In genomic region chr2:178192881-178193280, GRCm38 (mm10) we compare ENCODE assay signal across 14 mouse cellular contexts.
DNase-seq lines count a peak whose midpoint lies in the region; ATAC-seq and TF ChIP-seq lines count a peak whose summit lies in the region.
"Had no signal": no experiment of that assay in that cellular context is flagged by ENCODE, and none has a peak within 500 bp of the region (broad histone marks: within the 10 kb centered on the region; RNA-seq: fewer than 3 reads in every experiment).

No protein-coding gene starts in this region.

- H3K9ac ChIP-seq in kidney, embryonic 14.5 days (ENCODE audit: low read depth, low read length): no peak overlapping the region
- H3K9ac ChIP-seq: heart, embryonic 13.5 days; intestine, embryonic 15.5 days had no signal

- peak overlapping the region; percentile 69 for H3K27ac ChIP-seq in cerebellum, adult 2 months (ENCODE audit: insufficient read depth, low read length)
- no peak overlapping the region for H3K27ac ChIP-seq in kidney, embryonic 14.5 days (ENCODE audit: low read depth, low read length)
- H3K27ac ChIP-seq: gastrocnemius, adult 2 months; heart, embryonic 13.5 days; intestine, embryonic 15.5 days had no signal

- peak; percentile 59 for DNase-seq in cerebellum, adult 2 months
- DNase-seq in right cerebral cortex, postnatal 10 days (ENCODE audit: low spot score in 2 of 2): peak; percentile 72 to 75
- no peak for DNase-seq in right cerebral cortex, postnatal 36 days (ENCODE audit: low spot score in 2 of 2)
- peak; percentile 33 for DNase-seq in layer of hippocampus, adult 9-11 months
- DNase-seq in lung, postnatal 10 days: no peak
- no peak for DNase-seq in kidney, postnatal 14 days
- DNase-seq: adrenal gland, adult 2 months; gastrocnemius, adult 2 months; liver had no signal

- no peak overlapping the region for H3K4me3 ChIP-seq in cerebellum, adult 2 months (replicated peaks; ENCODE audit: insufficient read depth, low read depth, low read length)
- H3K4me3 ChIP-seq in kidney, embryonic 14.5 days (ENCODE audit: low read length): no peak overlapping the region
- H3K4me3 ChIP-seq: gastrocnemius, adult 2 months; heart, embryonic 13.5 days; intestine, embryonic 15.5 days had no signal

- peaks cover 63% of the 10 kb centered on the region for H3K4me1 ChIP-seq in cerebellum, adult 2 months (ENCODE audit: control insufficient read depth, insufficient read depth, low read length)
- no peaks in the 10 kb centered on the region for H3K4me1 ChIP-seq in kidney, embryonic 14.5 days (ENCODE audit: control insufficient read depth, insufficient read depth, low read length)
- H3K4me1 ChIP-seq: intestine, embryonic 15.5 days had no signal

- H3K9me3 ChIP-seq in kidney, embryonic 14.5 days (ENCODE audit: control insufficient read depth, low read length): no peaks in the 10 kb centered on the region
- H3K9me3 ChIP-seq: heart, embryonic 13.5 days; intestine, embryonic 15.5 days had no signal

- no peaks in the 10 kb centered on the region for H3K27me3 ChIP-seq in cerebellum, adult 2 months (ENCODE audit: control insufficient read depth, insufficient read depth, low read length)
- H3K27me3 ChIP-seq in kidney, embryonic 14.5 days (ENCODE audit: control insufficient read depth, insufficient read depth, low read length): no peaks in the 10 kb centered on the region
- H3K27me3 ChIP-seq: heart, embryonic 13.5 days; intestine, embryonic 15.5 days had no signal

- WGBS in cerebellum, adult 2 months: 23% methylated on average over 9 of the region's 9 CpGs
- WGBS in kidney, embryonic 14.5 days: 49% methylated on average over 9 of the region's 9 CpGs

- no peak for ATAC-seq in cerebellum, adult (ENCODE audit: insufficient number of reproducible peaks, low FRiP score, low TSS enrichment)
- ATAC-seq in kidney, embryonic 14.5 days (ENCODE audit: low FRiP score, low TSS enrichment): no peak
- ATAC-seq: intestine, embryonic 15.5 days; lung, postnatal 0 days had no signal

- H3K36me3 ChIP-seq in kidney, embryonic 14.5 days (ENCODE audit: control insufficient read depth, insufficient read depth, low read length): no peaks in the 10 kb centered on the region
- H3K36me3 ChIP-seq: heart, embryonic 13.5 days; intestine, embryonic 15.5 days had no signal

- no peak overlapping the region for H3K4me2 ChIP-seq in kidney, embryonic 14.5 days (replicated peaks; ENCODE audit: low read depth, low read length)
- H3K4me2 ChIP-seq: heart, embryonic 13.5 days; intestine, embryonic 15.5 days had no signal

- TF ChIP-seq CTCF in cerebellum, adult 2 months (IDR thresholded peaks at IDR 0.05; ENCODE audit: borderline replicate concordance, insufficient read depth, low read depth, low read length): no peak

- no peak for TF ChIP-seq POLR2A in cerebellum, adult 2 months (IDR thresholded peaks at IDR 0.05; ENCODE audit: borderline replicate concordance, insufficient read depth, low read length)

Comparison
In these comparisons a context has a peak if more than half of its experiments do, and no peak if none do; other contexts are left out.
1. DNase-seq: peak in cerebellum, adult 2 months (2 of 2), right cerebral cortex, postnatal 10 days (2 of 2) and layer of hippocampus, adult 9-11 months (single experiment); none in right cerebral cortex, postnatal 36 days (0 of 2), lung, postnatal 10 days (single experiment) and kidney, postnatal 14 days (single experiment).